Mouse (Mus musculus): ENCODE measurements at regions not wholly inside any gene's neighbourhood (a gene's known extent, or its start where the extent isn't known, plus 50 kb on each side); places are given as distances from the start of the nearest gene placed in this dataset.

DNA sequence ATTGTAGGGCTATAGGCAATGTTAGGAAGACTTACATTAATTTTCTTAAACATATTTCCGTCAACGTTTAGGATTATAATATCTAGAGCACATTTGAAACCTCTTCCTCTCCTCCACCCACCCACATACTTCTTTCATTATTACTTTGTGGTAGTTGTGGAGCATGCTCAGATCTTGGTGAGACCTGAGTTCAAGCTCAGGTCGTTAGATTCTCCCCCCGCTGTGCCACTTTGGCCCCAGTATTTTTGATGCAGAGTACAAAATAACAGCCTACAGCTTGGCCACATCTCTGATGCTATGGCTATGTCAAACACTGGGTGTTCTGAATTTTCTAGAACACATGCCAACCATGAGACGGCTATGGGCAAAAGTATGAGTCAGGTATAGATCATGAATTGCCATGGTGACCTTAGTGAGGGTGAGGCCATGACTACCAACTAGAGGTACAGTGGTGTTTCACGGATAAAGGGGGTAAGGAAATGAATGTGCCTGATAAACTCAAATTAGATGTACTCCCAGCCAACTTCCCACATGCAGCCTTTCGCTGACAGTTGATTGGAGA, 68.5 kb upstream of the H2afz start:
- no peak for DNase-seq (ENCODE audit: low spot score)

DNA sequence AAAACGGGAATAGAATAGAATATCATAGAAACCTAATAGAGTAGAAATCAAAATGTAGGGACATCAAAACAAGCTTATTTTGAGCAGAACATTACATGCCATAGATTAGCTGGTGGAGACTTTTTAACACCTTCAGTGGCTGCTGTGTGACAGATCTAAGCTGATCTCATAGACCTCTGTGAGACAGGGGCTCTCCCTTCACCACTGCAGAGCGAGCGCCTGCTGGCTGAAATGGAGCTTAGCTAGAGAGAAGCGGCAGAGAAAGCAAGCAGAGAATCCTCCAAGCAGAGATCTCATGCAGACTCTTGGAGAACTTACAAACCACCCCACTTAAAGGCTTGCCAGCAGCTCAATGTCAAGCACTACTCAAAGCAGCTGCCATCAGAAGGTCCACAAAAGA, 65.5 kb upstream of the H2afz start:
- no peak for DNase-seq (ENCODE audit: low spot score)

GRCm38 (mm10) chr3:137801402-137802020, 62.8 kb upstream of the H2afz start:
- no peak for DNase-seq (ENCODE audit: low spot score)

GRCm38 (mm10) chr3:137807423-137807822, 56.9 kb upstream of the H2afz start:
- DNase-seq (ENCODE audit: low spot score), result no peak

GRCm38 (mm10) chr3:137807913-137808684, 56.2 kb upstream of the H2afz start:
- DNase-seq (ENCODE audit: low spot score), result no peak

DNA sequence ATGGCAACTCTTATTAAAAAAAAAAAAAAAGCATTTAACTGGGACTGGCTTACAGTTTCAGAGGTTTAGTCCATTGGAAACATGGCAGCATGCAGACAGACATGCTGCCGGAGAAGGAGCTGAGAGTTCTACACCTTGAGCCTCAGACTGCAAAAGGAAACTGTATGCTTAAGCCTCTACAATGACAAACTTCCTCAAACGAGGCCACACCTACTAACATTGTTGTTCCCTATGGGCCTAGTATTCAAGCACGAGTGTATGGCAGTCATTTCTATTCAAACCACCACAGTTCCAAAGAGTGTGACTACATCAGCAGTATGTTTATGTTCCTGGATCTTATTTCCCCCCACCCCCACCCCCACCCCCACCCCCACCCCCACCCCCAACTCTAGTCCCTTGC, 54.2 kb upstream of the H2afz start:
- DNase-seq (ENCODE audit: low spot score), result no peak
